Comparison of ENCODE assay signal across 8 mouse cellular contexts in genomic region chr13:93143819-93144283, GRCm38 (mm10). TPM values are rescaled to one million over a fixed set of nuclear protein-coding genes. Genes with fewer than 3 reads are reported as not detected.
A peak's percentile ranks its signal among the peaks of the same experiment; 100 is the strongest.
DNase-seq lines count a peak whose midpoint lies in the region; ATAC-seq and TF ChIP-seq lines count a peak whose summit lies in the region.

No protein-coding gene starts in this region.

- H3K9ac ChIP-seq in kidney, embryonic 16.5 days (replicated peaks; ENCODE audit: low read length) = peak overlapping the region; percentile 71
- H3K9ac ChIP-seq in limb, embryonic 15.5 days = peak overlapping the region; percentile 35; the same call in 1 of the 2 replicates

- no peak for TF ChIP-seq CTCF in small intestine, adult 2 months (IDR thresholded peaks at IDR 0.05; ENCODE audit: extremely low read depth, insufficient read length, insufficient replicate concordance, low read depth, low read length)

- H3K27me3 ChIP-seq in kidney, embryonic 16.5 days (ENCODE audit: insufficient read depth, low read length) = no peaks in the 10 kb centered on the region
- H3K27me3 ChIP-seq in limb, embryonic 15.5 days = no peaks in the 10 kb centered on the region
- H3K27me3 ChIP-seq in small intestine, adult 2 months (ENCODE audit: control insufficient read depth, insufficient read depth, low read length) = no peaks in the 10 kb centered on the region

- no peak for ATAC-seq in kidney, embryonic 16.5 days (ENCODE audit: low FRiP score, low TSS enrichment)
- peak; percentile 20; the same call in 1 of the 2 replicates for ATAC-seq in limb, embryonic 15.5 days (ENCODE audit: insufficient number of reproducible peaks, low FRiP score, low TSS enrichment, low read depth)

- H3K4me1 ChIP-seq in kidney, embryonic 16.5 days (ENCODE audit: insufficient read depth, low read length) = peaks cover 14% of the 10 kb centered on the region
- H3K4me1 ChIP-seq in brown adipose tissue, adult 24 weeks (ENCODE audit: control insufficient read depth, insufficient read depth, insufficient read length, low read length) = peaks cover 3% of the 10 kb centered on the region; the same call in 1 of the 2 replicates
- peaks cover 13% of the 10 kb centered on the region for H3K4me1 ChIP-seq in limb, embryonic 15.5 days
- H3K4me1 ChIP-seq in small intestine, adult 2 months (ENCODE audit: control insufficient read depth, insufficient read depth, insufficient read length, low read length) = peaks cover 3% of the 10 kb centered on the region; the same call in 1 of the 2 replicates

- WGBS in kidney, embryonic 16.5 days = 15% methylated on average over 11 of the region's 11 CpGs
- WGBS in limb, embryonic 15.5 days = 16% methylated on average over 11 of the region's 11 CpGs
- WGBS in small intestine, adult 2 months = 14% methylated on average over 11 of the region's 11 CpGs

- no peaks in the 10 kb centered on the region for H3K9me3 ChIP-seq in kidney, embryonic 16.5 days (ENCODE audit: low read length)
- H3K9me3 ChIP-seq in limb, embryonic 15.5 days = no peaks in the 10 kb centered on the region

- H3K4me2 ChIP-seq in kidney, embryonic 16.5 days (replicated peaks; ENCODE audit: low read depth, low read length) = peak overlapping the region; percentile 94
- peak overlapping the region; percentile 91 for H3K4me2 ChIP-seq in limb, embryonic 15.5 days

- no peak for TF ChIP-seq POLR2A in small intestine, adult 2 months (IDR thresholded peaks at IDR 0.05; ENCODE audit: low read depth, low read length)

- peak overlapping the region; percentile 59 for H3K4me3 ChIP-seq in kidney, embryonic 16.5 days (ENCODE audit: low read length)
- peak overlapping the region; percentile 75 for H3K4me3 ChIP-seq in brown adipose tissue, adult 24 weeks (ENCODE audit: insufficient read depth, low read depth, low read length)
- peak overlapping the region; percentile 55 for H3K4me3 ChIP-seq in limb, embryonic 15.5 days
- H3K4me3 ChIP-seq in small intestine, adult 2 months (ENCODE audit: low read depth, low read length) = peak overlapping the region; percentile 70

- no peak for DNase-seq in kidney, adult 18-20 months
- peak; percentile 15 to 26 for DNase-seq in heart, adult 9 months (ENCODE audit: low spot score in 2 of 2)
- no peak for DNase-seq in cerebellum, adult 18-20 months
- DNase-seq in adipocyte (ENCODE audit: low spot score) = no peak

- H3K27ac ChIP-seq in kidney, embryonic 16.5 days (ENCODE audit: low read length) = no peak overlapping the region
- H3K27ac ChIP-seq in brown adipose tissue, adult 24 weeks (replicated peaks; ENCODE audit: low read depth, low read length) = no peak overlapping the region
- H3K27ac ChIP-seq in limb, embryonic 15.5 days = peak overlapping the region; percentile 87
- no peak overlapping the region for H3K27ac ChIP-seq in small intestine, adult 2 months (ENCODE audit: insufficient read depth, low read depth, low read length)

- H3K36me3 ChIP-seq in kidney, embryonic 16.5 days (ENCODE audit: insufficient read depth, low read length) = peaks cover 6% of the 10 kb centered on the region; the same call in 1 of the 2 replicates
- H3K36me3 ChIP-seq in limb, embryonic 15.5 days = peaks cover 4% of the 10 kb centered on the region; the same call in 1 of the 2 replicates
- H3K36me3 ChIP-seq in small intestine, adult 2 months (ENCODE audit: control insufficient read depth, insufficient read depth, low read length) = peaks cover 9% of the 10 kb centered on the region

RNA-seq across cellular contexts. Expression of gene Cmya5, which starts 0.7 kb away (rescaled TPM):
- 0.09 and 0.11 TPM in 2 replicates for polyA plus RNA-seq in kidney, embryonic 16.5 days (2015; fragmentation: Nextera tagmentation; extraction: Ambion mirVana)
- polyA plus RNA-seq in brown adipose tissue, adult 24 weeks (2012; ENCODE audit: insufficient read depth, insufficient read length, missing spikeins) = 4.1 and 7.8 TPM in 2 replicates
- polyA plus RNA-seq in limb, embryonic 15.5 days (2015; fragmentation: Nextera tagmentation; extraction: Ambion mirVana) = 0.56 and 1.4 TPM in 2 replicates
- 0.03 and 0.04 TPM in 2 replicates for polyA plus RNA-seq in small intestine, adult 2 months (2012; rRNA removed)

RNA-seq across cellular contexts. Expression of gene Tent2, which starts 48.3 kb away (rescaled TPM):
- polyA plus RNA-seq in kidney, embryonic 16.5 days (2015; fragmentation: Nextera tagmentation; extraction: Ambion mirVana) = 55.4 and 58.3 TPM in 2 replicates
- 29.1 and 31.9 TPM in 2 replicates for polyA plus RNA-seq in brown adipose tissue, adult 24 weeks (2012; ENCODE audit: insufficient read depth, insufficient read length, missing spikeins)
- polyA plus RNA-seq in limb, embryonic 15.5 days (2015; fragmentation: Nextera tagmentation; extraction: Ambion mirVana) = 64.1 and 67.1 TPM in 2 replicates
- 4.3 and 9.6 TPM in 2 replicates for polyA plus RNA-seq in small intestine, adult 2 months (2012; rRNA removed)

Comparison
In these comparisons a context has a peak if more than half of its experiments do, and no peak if none do; other contexts are left out.
1. DNase-seq: peak in heart, adult 9 months (2 of 2); none in kidney, adult 18-20 months (single experiment), cerebellum, adult 18-20 months (0 of 2) and adipocyte (single experiment).
2. Peak in every context shown above with its lines, with median percentiles within 50 percentile points of each other: H3K4me3 ChIP-seq.